Mouse (Mus musculus): ENCODE data around the gene Sox6.

Gene Sox6

GRCm38 (mm10) chr7:115550197-115550804 is 488.3 kb downstream of the Sox6 start:
- DNase-seq (ENCODE audit: low read depth) = no peak

GRCm38 (mm10) chr7:115549670-115550069 is 488.9 kb downstream of the Sox6 start:
- no peak for DNase-seq (ENCODE audit: low read depth)

DNA sequence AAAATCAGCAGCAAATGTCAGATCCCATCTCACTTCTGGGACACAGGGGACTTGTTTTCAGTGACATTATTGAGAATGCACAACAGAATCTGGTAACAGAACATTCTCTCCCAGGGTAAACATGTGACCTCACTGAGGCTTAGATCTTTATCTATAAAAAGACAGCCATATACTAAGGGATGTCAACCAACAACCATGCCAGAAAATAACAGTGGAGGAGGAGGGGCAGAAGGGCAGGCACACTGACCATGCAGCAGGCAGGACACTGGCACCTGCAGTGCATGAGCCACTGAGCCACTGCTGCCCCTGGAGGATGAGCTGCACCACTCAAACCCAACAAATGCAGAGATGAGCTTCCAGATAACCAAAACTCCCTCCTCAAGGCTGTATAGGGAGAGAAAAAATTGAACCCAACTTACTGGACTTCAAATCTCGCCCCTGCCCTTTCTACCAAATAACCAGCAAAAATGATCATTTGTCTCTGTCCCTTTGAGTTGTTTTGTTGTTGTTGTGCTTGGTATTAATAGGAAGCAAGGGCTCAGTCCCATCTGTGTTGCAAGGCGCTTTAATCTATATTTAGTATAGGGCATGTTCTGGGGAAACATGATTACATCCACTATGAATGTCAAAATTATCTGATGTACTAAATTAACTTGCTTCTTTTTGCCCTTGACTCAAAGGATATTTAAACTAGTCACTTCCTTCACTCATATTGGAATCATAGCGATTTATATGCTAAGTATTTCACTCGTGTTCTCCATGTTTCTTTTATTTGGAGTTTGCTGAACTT is 492.8 kb downstream of the Sox6 start:
- no peak for DNase-seq (ENCODE audit: low read depth)

DNA sequence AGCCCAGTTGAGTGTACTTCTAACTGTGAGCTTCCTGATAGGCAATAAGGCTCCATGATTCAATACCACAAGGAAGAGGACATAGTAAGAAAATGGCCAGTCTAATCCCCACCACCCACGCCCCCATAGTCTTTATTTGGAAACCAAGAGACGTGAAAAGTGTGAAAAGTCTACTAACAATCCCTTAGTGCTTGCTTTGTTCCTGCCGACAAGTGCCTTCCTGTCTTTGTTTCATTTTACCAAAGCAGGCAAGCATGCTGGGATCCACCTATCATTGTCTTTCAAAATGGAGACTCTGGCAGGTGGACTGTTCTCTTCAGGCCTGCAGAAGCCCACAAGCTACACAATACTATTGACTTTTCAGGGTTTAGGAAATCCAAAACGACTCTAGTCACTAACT is 495.0 kb downstream of the Sox6 start:
- DNase-seq (ENCODE audit: low read depth) = no peak

GRCm38 (mm10) chr7:115540261-115540660 is 498.3 kb downstream of the Sox6 start:
- DNase-seq (ENCODE audit: low read depth) = no peak

- no peak for DNase-seq (ENCODE audit: low read depth)
These were observed 499.6 kb downstream of the Sox6 start for GRCm38 (mm10) chr7:115539003-115539402.

GRCm38 (mm10) chr7:115537636-115538035 is 501.0 kb downstream of the Sox6 start:
- no peak for DNase-seq (ENCODE audit: low read depth)

DNA sequence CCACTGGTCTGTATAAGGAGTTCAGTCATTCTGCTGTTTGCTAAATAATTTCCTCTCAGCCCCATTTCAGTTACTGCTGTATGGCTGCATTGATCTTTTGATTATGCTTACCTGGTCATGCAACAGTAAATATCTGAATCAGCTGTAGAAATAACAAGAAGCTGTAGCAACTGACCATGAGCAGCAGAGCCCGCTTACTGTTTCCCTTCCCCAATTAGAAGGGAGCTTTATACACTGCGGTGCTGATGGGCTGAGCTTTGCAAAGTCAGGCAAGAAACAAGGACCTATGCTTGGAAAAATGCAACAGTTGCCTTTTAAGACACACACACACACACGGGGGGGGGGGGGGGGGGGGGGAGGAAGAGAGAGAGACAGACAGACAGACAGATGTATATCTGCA is 502.1 kb downstream of the Sox6 start:
- DNase-seq (ENCODE audit: low read depth) = no peak

DNA sequence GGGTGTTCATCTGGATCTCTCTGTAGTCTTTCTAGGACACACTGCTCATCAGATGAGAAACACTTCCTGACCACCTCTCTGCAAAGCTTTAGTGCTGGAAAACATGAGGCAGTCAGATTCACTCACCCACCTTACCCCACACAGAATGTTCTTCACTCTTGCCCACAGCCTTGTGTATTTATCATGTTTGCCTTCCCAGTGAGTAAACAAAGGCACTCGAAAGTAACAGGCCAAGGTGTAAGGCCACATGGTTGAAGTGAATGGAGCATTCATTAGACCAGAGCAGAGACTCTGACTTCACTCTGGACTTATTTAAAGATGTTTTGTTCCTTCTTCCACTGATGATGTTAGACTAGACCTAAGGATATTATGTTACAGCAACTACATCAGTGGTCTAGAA is 506.7 kb downstream of the Sox6 start:
- no peak for DNase-seq (ENCODE audit: low read depth)

DNA sequence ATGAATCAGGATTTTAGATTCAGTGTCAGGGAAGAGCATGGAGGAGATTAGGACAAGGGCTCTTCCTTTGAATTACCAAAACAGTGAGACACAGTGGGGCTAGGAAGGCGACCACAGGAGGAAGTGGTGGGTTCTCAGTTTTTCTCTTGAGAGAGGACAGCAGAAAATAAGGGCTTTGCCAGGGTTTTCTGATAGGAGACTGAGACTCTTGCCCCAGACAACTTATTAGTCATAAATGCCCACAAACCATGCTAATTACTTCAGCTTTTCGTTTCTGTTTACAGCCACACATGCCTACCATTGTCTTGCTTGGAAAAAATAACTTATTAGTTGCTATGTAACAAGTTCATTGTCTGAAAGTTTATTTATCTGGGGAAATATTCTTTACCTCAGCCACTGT is 507.4 kb downstream of the Sox6 start:
- DNase-seq (ENCODE audit: low read depth) = no peak

DNA sequence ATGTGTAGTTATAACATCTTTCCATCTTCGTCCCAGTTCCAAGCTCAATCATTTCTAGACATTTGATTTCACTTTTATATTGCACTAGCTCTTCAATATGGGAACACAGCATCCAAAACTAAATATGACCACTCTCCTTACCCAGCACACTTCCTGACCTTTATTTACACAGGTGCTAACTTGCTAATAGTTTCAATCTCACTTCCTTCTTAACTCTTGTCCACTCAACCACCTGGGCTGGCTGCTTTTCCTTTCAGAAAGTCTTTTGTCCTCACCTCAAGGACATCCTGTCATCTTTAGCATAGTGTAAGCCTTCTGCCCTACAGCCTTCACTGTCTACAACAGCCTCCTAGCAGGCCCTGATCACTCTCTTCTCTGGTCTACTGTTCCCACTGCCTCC is 520.9 kb downstream of the Sox6 start:
- no peak for DNase-seq (ENCODE audit: low read depth)

- no peak for DNase-seq (ENCODE audit: low read depth)
These were observed 524.9 kb downstream of the Sox6 start for GRCm38 (mm10) chr7:115513681-115514080.

DNA sequence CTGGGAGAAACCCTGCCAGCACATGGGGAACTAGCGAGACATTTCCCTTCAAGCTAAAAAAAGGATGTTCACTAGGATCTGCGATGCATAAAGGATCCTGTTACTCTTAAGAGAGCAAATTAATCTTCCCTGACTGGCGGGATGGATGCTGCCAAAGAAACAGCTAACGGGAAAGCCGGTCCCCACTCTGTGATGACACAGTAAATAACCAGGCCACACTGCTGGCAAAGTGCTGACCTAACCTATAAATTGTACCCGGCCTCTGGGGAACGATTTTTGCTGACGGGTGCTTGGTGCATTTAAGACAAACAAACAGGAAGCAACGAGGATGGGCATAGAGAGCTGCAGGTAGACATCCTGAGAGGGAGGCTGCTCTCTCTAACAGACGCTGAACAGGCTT is 526.8 kb downstream of the Sox6 start:
- no peak for DNase-seq (ENCODE audit: low read depth)

DNA sequence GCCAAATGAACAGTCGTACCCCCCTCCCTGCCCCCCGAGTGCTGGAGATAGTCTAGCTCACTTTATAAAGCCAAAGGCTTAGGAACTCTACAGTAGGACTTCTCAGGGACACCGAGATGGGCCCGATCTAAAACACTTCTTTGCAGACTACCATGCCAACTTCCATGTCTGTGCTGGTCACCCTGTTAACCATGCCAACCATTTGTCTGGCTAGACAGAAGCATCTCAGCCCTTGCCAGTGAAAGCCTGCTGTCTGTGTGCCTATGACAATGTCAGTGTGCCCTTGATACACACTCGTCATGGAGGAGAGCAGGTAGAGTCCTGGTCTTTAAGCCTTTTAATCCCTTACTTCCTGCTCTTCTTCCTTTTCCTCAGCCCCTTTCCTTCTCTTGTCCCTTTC is 527.5 kb downstream of the Sox6 start:
- no peak for DNase-seq (ENCODE audit: low read depth)

DNA sequence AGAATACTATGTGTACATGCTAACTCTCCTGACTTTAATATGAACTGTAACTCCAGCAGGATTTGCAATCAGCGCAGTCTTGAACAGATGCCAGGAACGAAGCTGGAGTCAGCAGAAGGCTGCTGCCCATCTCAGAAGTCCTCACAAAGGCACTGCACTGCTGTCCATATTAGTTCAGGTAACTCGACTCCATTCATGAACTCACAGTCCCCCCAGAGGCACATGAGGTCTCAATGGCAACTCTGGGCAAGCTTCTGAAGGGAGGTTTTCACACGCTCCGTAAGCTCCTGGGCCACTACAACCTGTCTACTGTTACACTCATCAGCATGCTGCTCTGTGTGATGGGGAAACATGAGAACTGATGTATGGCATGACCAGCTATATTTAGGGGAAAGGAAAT is 528.6 kb downstream of the Sox6 start:
- no peak for DNase-seq (ENCODE audit: low read depth)

GRCm38 (mm10) chr7:115506385-115506784 is 532.2 kb downstream of the Sox6 start:
- DNase-seq (ENCODE audit: low read depth) = no peak

DNA sequence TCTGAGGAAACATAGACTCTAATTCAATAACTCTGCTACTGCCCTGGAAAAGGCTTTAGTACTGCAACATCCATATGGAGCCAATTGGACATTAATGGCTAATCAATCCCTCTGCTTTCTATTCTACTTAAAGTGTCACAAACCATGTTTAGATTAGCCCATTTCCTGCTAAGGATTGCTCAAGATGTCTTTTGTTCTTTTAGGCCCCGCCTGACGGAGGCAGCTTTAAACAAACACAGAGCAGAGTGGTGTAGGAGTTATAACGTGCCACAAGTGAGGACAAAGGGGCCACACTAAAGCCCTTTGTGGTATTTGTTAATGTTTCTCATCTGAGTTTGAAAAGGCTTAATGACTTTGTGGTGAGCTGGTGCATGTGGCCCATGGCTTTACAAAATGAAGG is 537.1 kb downstream of the Sox6 start:
- no peak for DNase-seq (ENCODE audit: low read depth)

GRCm38 (mm10) chr7:115500825-115501224 is 537.8 kb downstream of the Sox6 start:
- no peak for DNase-seq (ENCODE audit: low read depth)

DNA sequence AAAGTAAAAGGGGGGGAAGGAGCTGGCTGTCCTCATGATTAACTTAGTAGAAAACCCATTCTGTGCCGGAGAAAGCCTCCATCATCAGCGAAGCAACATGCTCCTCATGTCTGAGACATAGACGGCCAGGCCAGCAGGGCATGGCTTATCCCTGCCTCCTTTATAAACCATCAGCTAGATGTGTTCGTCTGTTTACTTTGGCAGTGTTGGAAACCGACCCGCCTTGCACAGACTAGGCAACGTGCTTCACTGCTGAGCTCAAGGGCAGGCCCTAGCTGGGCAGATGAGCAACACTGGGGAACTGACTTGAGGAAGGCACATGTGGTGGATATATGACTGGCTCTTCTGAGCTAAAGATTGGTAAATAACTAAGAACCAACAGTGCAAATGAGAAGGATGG is 538.4 kb downstream of the Sox6 start:
- no peak for DNase-seq (ENCODE audit: low read depth)

DNA sequence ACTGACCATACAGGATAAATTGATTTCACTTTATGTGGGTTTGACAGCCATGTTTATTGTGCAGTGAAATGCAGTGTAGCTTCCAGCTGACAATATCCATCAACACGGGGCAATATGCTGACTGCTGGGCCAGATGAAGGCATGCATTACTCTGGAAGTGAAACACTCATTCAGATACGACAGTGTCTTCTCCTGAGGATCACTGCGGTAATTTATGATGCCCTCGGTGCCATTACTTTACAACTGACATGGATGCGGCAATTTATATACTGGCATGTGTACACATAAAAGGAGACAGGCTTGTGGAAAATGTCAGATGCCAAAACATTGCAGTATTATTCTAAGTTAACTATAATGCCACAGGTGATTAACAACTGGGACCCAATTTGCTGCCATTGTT is 546.9 kb downstream of the Sox6 start:
- DNase-seq (ENCODE audit: low read depth) = no peak

GRCm38 (mm10) chr7:115489608-115490007 is 549.0 kb downstream of the Sox6 start:
- DNase-seq (ENCODE audit: low read depth) = no peak

GRCm38 (mm10) chr7:115486431-115486830 is 552.2 kb downstream of the Sox6 start:
- DNase-seq (ENCODE audit: low read depth) = no peak

- DNase-seq (ENCODE audit: low read depth) = no peak
These were observed 552.8 kb downstream of the Sox6 start for GRCm38 (mm10) chr7:115485664-115486409.
